ENCODE assay signal across 8 mouse cellular contexts in the genomic region with DNA sequence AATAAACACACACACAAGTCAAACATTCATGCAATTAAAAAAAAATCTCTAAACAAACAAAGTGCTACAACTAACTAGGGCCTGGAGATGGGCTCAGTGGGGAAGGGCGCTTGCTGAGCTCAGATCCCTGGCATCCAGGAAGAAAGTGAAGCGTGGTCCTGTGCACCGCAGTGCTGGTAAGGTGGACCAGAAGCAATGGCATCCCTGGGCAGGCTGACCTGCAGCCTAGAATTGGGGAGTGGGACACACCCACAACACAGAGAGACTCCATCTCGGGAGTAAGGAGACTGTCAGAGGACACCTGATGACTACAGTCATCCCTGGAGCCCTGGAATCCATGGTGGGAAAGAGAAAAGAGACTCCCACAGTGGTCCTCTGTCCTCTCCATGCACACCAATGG. TPM values are rescaled to one million over a fixed set of nuclear protein-coding genes. Genes with fewer than 3 reads are reported as not detected.
DNase-seq lines count a peak whose midpoint lies in the region; ATAC-seq and TF ChIP-seq lines count a peak whose summit lies in the region.

No protein-coding gene starts in this region.

- H3K4me3 ChIP-seq in heart, adult 2 months = no peak overlapping the region
- no peak overlapping the region for H3K4me3 ChIP-seq in layer of hippocampus, adult 2 months

- H3K36me3 ChIP-seq in heart, adult 2 months (ENCODE audit: control insufficient read depth, insufficient read depth, low read length) = peaks cover 18% of the 10 kb centered on the region

- intact Hi-C loops in heart, adult 2 months (cut with DNase I) = no loop called here
- intact Hi-C loops in heart, postnatal 14 days (cut with DNase I) = no loop called here
- intact Hi-C loops in left cerebral cortex, postnatal 25 days (cut with DNase I) = no loop called here

- no peak for TF ChIP-seq POLR2A in heart, adult 2 months (IDR thresholded peaks at IDR 0.05; ENCODE audit: insufficient read depth, low read depth, low read length)

- peaks cover 58% of the 10 kb centered on the region for H3K4me1 ChIP-seq in heart, adult 2 months (ENCODE audit: control insufficient read depth, insufficient read depth, low read length)

- H3K27me3 ChIP-seq in heart, adult 2 months (ENCODE audit: control insufficient read depth, insufficient read depth, low read length) = no peaks in the 10 kb centered on the region

- no peak for DNase-seq in heart, adult 2 months
- no peak for DNase-seq in heart, postnatal 14 days
- DNase-seq in layer of hippocampus, adult 2 months (ENCODE audit: low spot score in 2 of 2) = no peak
- no peak for DNase-seq in layer of hippocampus, adult 9-10 months (ENCODE audit: low spot score)
- DNase-seq in thymus, postnatal 14 days = peak; percentile 42
- DNase-seq in thymus, postnatal 10 days (ENCODE audit: low spot score in 2 of 2) = no peak
- DNase-seq in left cerebral cortex, postnatal 25 days (ENCODE audit: low spot score in 2 of 2) = no peak

- ATAC-seq in megakaryocyte-erythroid progenitor cell, adult 5-6 weeks (replicated peaks; ENCODE audit: low FRiP score, low TSS enrichment, poor library complexity, severe bottlenecking) = no peak

- H3K27ac ChIP-seq in heart, adult 2 months = peak overlapping the region; percentile 98
- peak overlapping the region; percentile 88 for H3K27ac ChIP-seq in layer of hippocampus, adult 2 months

- 92% methylated on average over 4 of the region's 4 CpGs for WGBS in heart, adult 2 months

- no peak overlapping the region for H3K9ac ChIP-seq in heart, adult 2 months (ENCODE audit: low read depth, low read length)

- no peak for TF ChIP-seq EP300 in heart, adult 2 months (IDR thresholded peaks at IDR 0.05; ENCODE audit: insufficient read depth, low read depth, low read length)

- H3K79me2 ChIP-seq in heart, adult 2 months (replicated peaks; ENCODE audit: control insufficient read depth, insufficient read depth, low read length) = no peaks in the 10 kb centered on the region

- TF ChIP-seq CTCF in heart, adult 2 months (IDR thresholded peaks at IDR 0.05) = no peak
- TF ChIP-seq CTCF in layer of hippocampus, adult 2 months (conservative IDR thresholded peaks at IDR 0.05) = no peak

RNA-seq across cellular contexts. Expression of a gene that starts 21.8 kb away (rescaled TPM):
- 100 to 1,000 TPM in 1 of 2 experiments, 10 to 100 TPM in 1; 70.7 to 219 TPM for total RNA-seq in heart, adult 2 months (2021)
- polyA plus RNA-seq in heart, adult 2 months (2012; rRNA removed) = 48.0 and 55.5 TPM in 2 replicates
- total RNA-seq in heart, postnatal 14 days (2021) = 100 to 1,000 TPM; 188 to 191 TPM
- 10 to 100 TPM; 63.6 to 66.7 TPM for total RNA-seq in layer of hippocampus, adult 2 months (2021)
- 2.0 and 3.0 TPM in 2 replicates for total RNA-seq in megakaryocyte-erythroid progenitor cell, adult 5-6 weeks (2014; fragmentation: Nextera tagmentation)
- 2.0 and 4.4 TPM in 2 replicates for total RNA-seq in megakaryocyte-erythroid progenitor cell, adult 5-6 weeks (2017)
- total RNA-seq in left cerebral cortex, postnatal 25 days (2021) = 10 to 100 TPM; 40.8 to 42.6 TPM

RNA-seq across cellular contexts. Expression of a gene that starts 29.2 kb away (rescaled TPM):
- total RNA-seq in heart, adult 2 months (2021) = 10 to 100 TPM; 20.5 to 24.1 TPM
- 22.5 and 36.6 TPM in 2 replicates for polyA plus RNA-seq in heart, adult 2 months (2012; rRNA removed)
- total RNA-seq in heart, postnatal 14 days (2021) = 10 to 100 TPM; 19.1 to 21.7 TPM
- total RNA-seq in layer of hippocampus, adult 2 months (2021) = 10 to 100 TPM; 15.3 to 17.2 TPM
- total RNA-seq in megakaryocyte-erythroid progenitor cell, adult 5-6 weeks (2014; fragmentation: Nextera tagmentation) = 30.8 and 36.1 TPM in 2 replicates
- 34.3 and 34.7 TPM in 2 replicates for total RNA-seq in megakaryocyte-erythroid progenitor cell, adult 5-6 weeks (2017)
- total RNA-seq in left cerebral cortex, postnatal 25 days (2021) = 10 to 100 TPM; 15.1 to 15.5 TPM

RNA-seq across cellular contexts. Expression of a gene that starts 29.5 kb away (rescaled TPM):
- total RNA-seq in heart, adult 2 months (2021) = 10 to 100 TPM; 58.6 to 70.1 TPM
- 90.3 and 103 TPM in 2 replicates for polyA plus RNA-seq in heart, adult 2 months (2012; rRNA removed)
- total RNA-seq in heart, postnatal 14 days (2021) = 10 to 100 TPM; 64.8 to 70.1 TPM
- total RNA-seq in layer of hippocampus, adult 2 months (2021) = 10 to 100 TPM; 64.8 to 71.4 TPM
- total RNA-seq in megakaryocyte-erythroid progenitor cell, adult 5-6 weeks (2014; fragmentation: Nextera tagmentation) = 59.5 and 72.3 TPM in 2 replicates
- 42.1 and 43.2 TPM in 2 replicates for total RNA-seq in megakaryocyte-erythroid progenitor cell, adult 5-6 weeks (2017)
- 10 to 100 TPM; 62.9 to 63.5 TPM for total RNA-seq in left cerebral cortex, postnatal 25 days (2021)

Comparison
In these comparisons a context has a peak if more than half of its experiments do, and no peak if none do; other contexts are left out.
1. RNA of a gene that starts 21.8 kb away (total RNA-seq): 70.7 to 219 TPM in heart, adult 2 months, 188 to 191 TPM in heart, postnatal 14 days, 63.6 to 66.7 TPM in layer of hippocampus, adult 2 months and 40.8 to 42.6 TPM in left cerebral cortex, postnatal 25 days; 2.0 to 4.4 TPM in megakaryocyte-erythroid progenitor cell, adult 5-6 weeks; every median in the first group is over 4 times any median in the second.